ENCODE assay signal across 11 mouse cellular contexts in genomic region chr4:145836300-145836862, GRCm38 (mm10). TPM values are rescaled to one million over a fixed set of nuclear protein-coding genes. Genes with fewer than 3 reads are reported as not detected.
DNase-seq lines count a peak whose midpoint lies in the region; ATAC-seq and TF ChIP-seq lines count a peak whose summit lies in the region.
"Not testable (repeated sequence)": the region's sequence is repeated elsewhere in the genome, so short reads cannot be mapped to it uniquely, and the experiment has no call there.
"Had no signal": no experiment of that assay in that cellular context is flagged by ENCODE, and none has a peak within 500 bp of the region (broad histone marks: within the 10 kb centered on the region; RNA-seq: fewer than 3 reads in every experiment).

No protein-coding gene starts in this region.

- 80% methylated on average over 13 of the region's 18 CpGs for WGBS in forebrain, embryonic 15.5 days
- 76% methylated on average over 12 of the region's 18 CpGs for WGBS in heart, postnatal 0 days
- WGBS in intestine, embryonic 16.5 days: 82% methylated on average over 7 of the region's 18 CpGs
- WGBS in liver, embryonic 11.5 days: 68% methylated on average over 6 of the region's 18 CpGs
- WGBS in neural tube, embryonic 12.5 days: 75% methylated on average over 18 of the region's 18 CpGs

- not testable (repeated sequence) for H3K4me3 ChIP-seq in forebrain, embryonic 15.5 days; heart, postnatal 0 days (ENCODE audit: low read depth, low read length); intestine, embryonic 16.5 days (ENCODE audit: low read length); liver, embryonic 11.5 days (ENCODE audit: low read depth, low read length); neural tube, embryonic 12.5 days

- 0 out of 2 replicates have a peak, but pooled peaks have one; percentile 20 for ATAC-seq in cerebellum, adult (ENCODE audit: insufficient number of reproducible peaks, low FRiP score, low TSS enrichment)
- peak; percentile 41; the same call in 1 of the 2 replicates for ATAC-seq in forebrain, embryonic 15.5 days (replicated peaks)
- peak; percentile 14; the same call in 1 of the 2 replicates for ATAC-seq in heart, postnatal 0 days (ENCODE audit: insufficient read depth, low read depth)
- ATAC-seq in intestine, embryonic 16.5 days: peak; percentile 47
- peak; percentile 35 for ATAC-seq in liver, embryonic 11.5 days (replicated peaks; ENCODE audit: low FRiP score)
- peak; percentile 40 for ATAC-seq in megakaryocyte progenitor cell, adult 5-6 weeks (replicated peaks; ENCODE audit: poor library complexity)
- ATAC-seq in neural tube, embryonic 12.5 days (ENCODE audit: low FRiP score, low read depth): peak; percentile 30

- not testable (repeated sequence) for DNase-seq in heart, postnatal 0 days (ENCODE audit: low spot score); liver, embryonic 11.5 days (ENCODE audit: low spot score)
- DNase-seq in testis, postnatal 14 days (ENCODE audit: low spot score): peak; percentile 57

- not testable (repeated sequence) for H3K4me2 ChIP-seq in forebrain, embryonic 15.5 days (replicated peaks); heart, postnatal 0 days (ENCODE audit: low read depth, low read length); intestine, embryonic 16.5 days (ENCODE audit: low read depth, low read length); liver, embryonic 11.5 days; neural tube, embryonic 12.5 days (replicated peaks)

- not testable (repeated sequence) for TF ChIP-seq EP300 in heart, postnatal 0 days (IDR thresholded peaks at IDR 0.05; ENCODE audit: low read depth)

- H3K4me1 ChIP-seq in forebrain, embryonic 15.5 days; heart, postnatal 0 days (ENCODE audit: control insufficient read depth, insufficient read depth); intestine, embryonic 16.5 days (ENCODE audit: control insufficient read depth, insufficient read depth, low read length); liver, embryonic 11.5 days (replicated peaks; ENCODE audit: control insufficient read depth, insufficient read depth, low read length); neural tube, embryonic 12.5 days: not testable (repeated sequence)

- H3K27ac ChIP-seq in forebrain, embryonic 15.5 days (replicated peaks); heart, postnatal 0 days (ENCODE audit: low read depth); intestine, embryonic 16.5 days (ENCODE audit: low read length); liver, embryonic 11.5 days (ENCODE audit: low read depth, low read length); neural tube, embryonic 12.5 days: not testable (repeated sequence)

- not testable (repeated sequence) for H3K36me3 ChIP-seq in forebrain, embryonic 15.5 days; heart, postnatal 0 days (replicated peaks; ENCODE audit: control insufficient read depth, insufficient read depth, low read length); intestine, embryonic 16.5 days (ENCODE audit: control insufficient read depth, insufficient read depth, low read length); liver, embryonic 11.5 days (ENCODE audit: control insufficient read depth, insufficient read depth, low read length); neural tube, embryonic 12.5 days

- H3K9ac ChIP-seq in forebrain, embryonic 15.5 days (replicated peaks); heart, postnatal 0 days (replicated peaks; ENCODE audit: low read depth, low read length); intestine, embryonic 16.5 days (ENCODE audit: low read depth, low read length); liver, embryonic 11.5 days (ENCODE audit: low read depth, low read length); neural tube, embryonic 12.5 days: not testable (repeated sequence)

- not testable (repeated sequence) for H3K9me3 ChIP-seq in forebrain, embryonic 15.5 days; heart, postnatal 0 days (replicated peaks; ENCODE audit: control insufficient read depth, low read length); intestine, embryonic 16.5 days (ENCODE audit: control insufficient read depth, low read length); liver, embryonic 11.5 days (ENCODE audit: control insufficient read depth, low read length)
- peaks cover 15% of the 10 kb centered on the region for H3K9me3 ChIP-seq in neural tube, embryonic 12.5 days

- not testable (repeated sequence) for TF ChIP-seq CTCF in heart, postnatal 0 days (IDR thresholded peaks at IDR 0.05; ENCODE audit: low read depth)

- not testable (repeated sequence) for H3K27me3 ChIP-seq in forebrain, embryonic 15.5 days; heart, postnatal 0 days (ENCODE audit: control insufficient read depth, insufficient read depth, low read length); intestine, embryonic 16.5 days (replicated peaks; ENCODE audit: control insufficient read depth, insufficient read depth, low read length); liver, embryonic 11.5 days (replicated peaks; ENCODE audit: control insufficient read depth, insufficient read depth, low read length); neural tube, embryonic 12.5 days (replicated peaks)

RNA-seq across cellular contexts. Expression of gene Zfp986, which starts 32.2 kb away (rescaled TPM):
- not detected in 2 replicates for polyA plus RNA-seq in forebrain, embryonic 15.5 days (2015; fragmentation: Nextera tagmentation; extraction: Ambion mirVana)
- total RNA-seq in heart, postnatal 0 days (2014; rRNA removed; ENCODE audit: low replicate concordance): not detected in 2 replicates
- not detected in 2 replicates for polyA plus RNA-seq in heart, postnatal 0 days (2015; fragmentation: Nextera tagmentation; extraction: Ambion mirVana)
- not detected in 2 replicates for polyA plus RNA-seq in intestine, embryonic 16.5 days (2015; fragmentation: Nextera tagmentation; extraction: Ambion mirVana)
- not detected in 2 replicates for polyA plus RNA-seq in liver, embryonic 11.5 days (2014; fragmentation: Nextera tagmentation; extraction: Ambion mirVana)
- total RNA-seq in megakaryocyte progenitor cell, adult 5-6 weeks (2015): 0.27 TPM in 1 of 2 replicates, not detected in the other
- total RNA-seq in megakaryocyte progenitor cell, adult 5-6 weeks (2017): not detected in 2 replicates
- polyA plus RNA-seq in neural tube, embryonic 12.5 days (2016; fragmentation: Nextera tagmentation; extraction: Ambion mirVana): not detected in 2 replicates
- total RNA-seq: gastrocnemius, postnatal 25 days; heart, postnatal 10 days had no signal
- polyA plus RNA-seq: embryonic facial prominence, embryonic 14.5 days had no signal
